Mouse (Mus musculus) liver, embryonic 11.5 days (tissue): ENCODE results near the gene Gls. TPM values are rescaled to one million over a fixed set of nuclear protein-coding genes. Genes with fewer than 3 reads are reported as not detected.

Source experiments
- ATAC-seq: fragments of 200-750 bp; cut with Nextera tagmentation; replicated peaks from 2 replicates; pipeline ENCODE4 v1.8.0; 2017; ENCODE audit warnings: moderate number of reproducible peaks, mild to moderate bottlenecking, moderate TSS enrichment, moderate library complexity; ENCODE audit not compliant: low FRiP score
- DNase-seq: peaks from one replicate; pipeline ENCODE4 v3.0.0-alpha.2; 2017; ENCODE audit warnings: low spot score
- H3K27ac ChIP-seq: fragments of 300-500 bp; sonication (generic); 2 replicates; pipeline ENCODE4 v1.5.1; 2014; ENCODE audit warnings: mild to moderate bottlenecking, low read depth, low read length, control low read depth
- H3K27me3 ChIP-seq: fragments of 300-500 bp; sonication (generic); replicated peaks from 2 replicates; pipeline ENCODE4 v1.6.1; 2014; ENCODE audit warnings: low read length, mixed read lengths; ENCODE audit not compliant: control insufficient read depth, insufficient read depth
- H3K36me3 ChIP-seq: fragments of 300-500 bp; sonication (generic); 2 replicates; pipeline ENCODE4 v1.6.1; 2014; ENCODE audit warnings: mild to moderate bottlenecking, low read length, moderate library complexity, mixed read lengths; ENCODE audit not compliant: control insufficient read depth, insufficient read depth
- H3K4me1 ChIP-seq: fragments of 300-500 bp; sonication (generic); replicated peaks from 2 replicates; pipeline ENCODE4 v1.6.1; 2014; ENCODE audit warnings: low read length, mixed read lengths; ENCODE audit not compliant: control insufficient read depth, insufficient read depth
- H3K4me2 ChIP-seq: fragments of 300-500 bp; sonication (generic); 2 replicates; pipeline ENCODE4 v1.6.1; 2014; ENCODE audit warnings: mild to moderate bottlenecking, control low read depth, moderate library complexity
- H3K4me3 ChIP-seq: fragments of 300-500 bp; sonication (generic); 2 replicates; pipeline ENCODE4 v1.5.1; 2014; ENCODE audit warnings: low read depth, low read length, control low read depth
- H3K9ac ChIP-seq: fragments of 300-500 bp; sonication (generic); 2 replicates; pipeline ENCODE4 v1.6.1; 2014; ENCODE audit warnings: low read depth, low read length, control low read depth
- H3K9me3 ChIP-seq: fragments of 300-500 bp; sonication (generic); 2 replicates; pipeline ENCODE4 v1.6.1; 2016; ENCODE audit warnings: low read length, inconsistent platforms, mixed read lengths; ENCODE audit not compliant: control insufficient read depth
- WGBS: fragments of 180-500 bp; shearing (Covaris S2); extraction: QIAGEN DNeasy Blood & Tissue Kit; methylation state at CpG from one replicate; pipeline ENCODE4 v1.1.7; 2014; 5-methylcytosine and 5-hydroxymethylcytosine counted together
- polyA plus RNA-seq: library from polyadenylated mRNA; unstranded; fragments of >200 nt; fragmentation: Nextera tagmentation; extraction: Ambion mirVana; gene quantifications from 2 replicates; pipeline ENCODE4 v1.2.1, GENCODE M21; 2014

The Gls gene
- polyA plus RNA-seq, 1 experiment from 2014 or later, result 23.6 TPM

- Histone ChIP-seq H3K36me3 (no peaks in the 10 kb centered on the region), H3K4me3 (peak overlapping the region; percentile 98; the same call in 1 of the 2 replicates), H3K4me1 (peaks cover 7% of the 10 kb centered on the region), H3K27ac (no peak overlapping the region; the same call in 1 of the 2 replicates), H3K9me3 (no peaks in the 10 kb centered on the region), H3K27me3 (no peaks in the 10 kb centered on the region; the same call in 1 of the 2 replicates), H3K9ac (no peak overlapping the region; the same call in 1 of the 2 replicates), H3K4me2 (peak overlapping the region; percentile 84)
- DNase-seq, result no peak
- ATAC-seq, result no peak
- WGBS, result 38% methylated on average over 1 of the region's 1 CpGs
Measured at GRCm38 (mm10) chr1:52230404-52230803, 2.6 kb downstream of the Gls start.

- DNase-seq (no peak), ATAC-seq (no peak)
- no peak overlapping the region for H3K9ac ChIP-seq
- H3K4me3 ChIP-seq, result no peak overlapping the region
- H3K36me3 ChIP-seq, result no peaks in the 10 kb centered on the region
- WGBS, result 83% methylated on average over 6 of the region's 6 CpGs
- peaks cover 7% of the 10 kb centered on the region for H3K4me1 ChIP-seq
- no peak overlapping the region for H3K4me2 ChIP-seq
- H3K27me3 ChIP-seq, result no peaks in the 10 kb centered on the region
- H3K27ac ChIP-seq, result no peak overlapping the region
- no peaks in the 10 kb centered on the region for H3K9me3 ChIP-seq
Measured at GRCm38 (mm10) chr1:52228178-52228577, 4.9 kb downstream of the Gls start.

GRCm38 (mm10) chr1:52226416-52226815 lies 6.6 kb downstream of the Gls start:
- DNase-seq (no peak), ATAC-seq (no peak)
- Histone ChIP-seq H3K27ac (no peak overlapping the region), H3K4me2 (no peak overlapping the region), H3K4me3 (no peak overlapping the region), H3K9me3 (no peaks in the 10 kb centered on the region), H3K4me1 (peaks cover 7% of the 10 kb centered on the region), H3K36me3 (no peaks in the 10 kb centered on the region), H3K9ac (no peak overlapping the region), H3K27me3 (no peaks in the 10 kb centered on the region)

GRCm38 (mm10) chr1:52216766-52217165 lies 16.3 kb downstream of the Gls start:
- no peak overlapping the region for H3K27ac ChIP-seq
- H3K4me1 ChIP-seq, result no peaks in the 10 kb centered on the region
- no peaks in the 10 kb centered on the region; the same call in 1 of the 2 replicates for H3K36me3 ChIP-seq
- H3K4me3 ChIP-seq, result no peak overlapping the region
- no peak for ATAC-seq
- DNase-seq, result no peak
- no peaks in the 10 kb centered on the region for H3K27me3 ChIP-seq
- H3K9me3 ChIP-seq, result no peaks in the 10 kb centered on the region
- no peak overlapping the region for H3K4me2 ChIP-seq
- H3K9ac ChIP-seq, result no peak overlapping the region

GRCm38 (mm10) chr1:52182992-52183391 lies 50.0 kb downstream of the Gls start:
- ATAC-seq (no peak), DNase-seq (no peak)
- H3K4me3 ChIP-seq, result no peak overlapping the region
- H3K9ac ChIP-seq, result no peak overlapping the region
- no peaks in the 10 kb centered on the region for H3K4me1 ChIP-seq
- H3K27ac ChIP-seq, result no peak overlapping the region
- peaks cover 2% of the 10 kb centered on the region; the same call in 1 of the 2 replicates for H3K36me3 ChIP-seq
- no peak overlapping the region for H3K4me2 ChIP-seq
- no peaks in the 10 kb centered on the region for H3K27me3 ChIP-seq
- 81% methylated on average over 2 of the region's 2 CpGs for WGBS
- H3K9me3 ChIP-seq, result no peaks in the 10 kb centered on the region

GRCm38 (mm10) chr1:52181994-52182393 lies 51.0 kb downstream of the Gls start:
- Histone ChIP-seq H3K4me1 (no peaks in the 10 kb centered on the region), H3K9ac (no peak overlapping the region), H3K36me3 (no peaks in the 10 kb centered on the region), H3K27ac (no peak overlapping the region), H3K27me3 (no peaks in the 10 kb centered on the region), H3K9me3 (no peaks in the 10 kb centered on the region), H3K4me2 (no peak overlapping the region), H3K4me3 (no peak overlapping the region)
- ATAC-seq (no peak), DNase-seq (no peak)

GRCm38 (mm10) chr1:52179939-52180568 lies 53.0 kb downstream of the Gls start:
- Histone ChIP-seq H3K27ac (no peak overlapping the region), H3K9ac (no peak overlapping the region), H3K36me3 (no peaks in the 10 kb centered on the region), H3K4me3 (no peak overlapping the region), H3K9me3 (no peaks in the 10 kb centered on the region), H3K4me2 (no peak overlapping the region), H3K4me1 (no peaks in the 10 kb centered on the region), H3K27me3 (no peaks in the 10 kb centered on the region)
- 90% methylated on average over 9 of the region's 9 CpGs for WGBS
- no peak for ATAC-seq
- DNase-seq, result no peak

- H3K27me3 ChIP-seq, result no peaks in the 10 kb centered on the region
Measured at GRCm38 (mm10) chr1:52176999-52177398, 56.0 kb downstream of the Gls start.

GRCm38 (mm10) chr1:52175983-52176382 lies 57.0 kb downstream of the Gls start:
- no peak overlapping the region for H3K9ac ChIP-seq
- no peak overlapping the region for H3K4me2 ChIP-seq
- no peak for DNase-seq
- ATAC-seq, result no peak
- H3K4me1 ChIP-seq, result 0 out of 2 replicates have a peak, but pooled peaks cover 2% of the 10 kb centered on the region
- H3K36me3 ChIP-seq, result no peaks in the 10 kb centered on the region
- no peaks in the 10 kb centered on the region for H3K27me3 ChIP-seq
- no peak overlapping the region for H3K4me3 ChIP-seq
- no peak overlapping the region for H3K27ac ChIP-seq
- WGBS, result 74% methylated on average over 3 of the region's 3 CpGs
- no peaks in the 10 kb centered on the region for H3K9me3 ChIP-seq

More at GRCm38 (mm10) chr1:52176999-52177398, 56.0 kb downstream of the Gls start:
- DNase-seq, result no peak
- no peaks in the 10 kb centered on the region for H3K9me3 ChIP-seq
- ATAC-seq, result no peak
- H3K4me3 ChIP-seq, result no peak overlapping the region
- WGBS, result 73% methylated on average over 2 of the region's 2 CpGs
- no peak overlapping the region for H3K27ac ChIP-seq
- H3K9ac ChIP-seq, result no peak overlapping the region
- no peaks in the 10 kb centered on the region for H3K4me1 ChIP-seq
- no peaks in the 10 kb centered on the region for H3K36me3 ChIP-seq
- H3K4me2 ChIP-seq, result no peak overlapping the region
